Mouse (Mus musculus) embryonic facial prominence, embryonic 15.5 days (tissue): ENCODE measurements around the gene Ctsd. TPM values are rescaled to one million over a fixed set of nuclear protein-coding genes. Genes with fewer than 3 reads are reported as not detected.

Source experiments
- ATAC-seq: fragments of 200-750 bp; cut with Nextera tagmentation; 2 replicates; pipeline ENCODE4 v1.8.0; 2017; ENCODE audit warnings: low read depth, moderate TSS enrichment; ENCODE audit not compliant: insufficient number of reproducible peaks, low FRiP score, low TSS enrichment
- H3K27ac ChIP-seq: fragments of 300-500 bp; sonication (generic); replicated peaks from 2 replicates; pipeline ENCODE4 v1.5.1; 2015; ENCODE audit warnings: mild to moderate bottlenecking, inconsistent platforms
- H3K27me3 ChIP-seq: fragments of 300-500 bp; sonication (generic); 2 replicates; pipeline ENCODE4 v1.6.1; 2015; ENCODE audit warnings: inconsistent platforms
- H3K36me3 ChIP-seq: fragments of 300-500 bp; sonication (generic); 2 replicates; pipeline ENCODE4 v1.6.1; 2015; ENCODE audit warnings: mild to moderate bottlenecking, inconsistent platforms
- H3K4me1 ChIP-seq: fragments of 300-500 bp; sonication (generic); 2 replicates; pipeline ENCODE4 v1.6.1; 2015; ENCODE audit warnings: inconsistent platforms
- H3K4me2 ChIP-seq: fragments of 300-500 bp; sonication (generic); replicated peaks from 2 replicates; pipeline ENCODE4 v1.6.1; 2015; ENCODE audit warnings: mild to moderate bottlenecking, inconsistent platforms
- H3K4me3 ChIP-seq: fragments of 300-500 bp; sonication (generic); replicated peaks from 2 replicates; pipeline ENCODE4 v1.5.1; 2015; ENCODE audit warnings: mild to moderate bottlenecking, inconsistent platforms
- H3K9ac ChIP-seq: fragments of 300-500 bp; sonication (generic); 2 replicates; pipeline ENCODE4 v1.6.1; 2015; ENCODE audit warnings: inconsistent platforms
- H3K9me3 ChIP-seq: fragments of 300-500 bp; sonication (generic); replicated peaks from 2 replicates; pipeline ENCODE4 v1.6.1; 2016; ENCODE audit warnings: inconsistent platforms
- WGBS: fragments of 180-500 bp; shearing (Covaris S2); methylation state at CpG from one replicate; pipeline ENCODE4 v1.1.7; 2015; 5-methylcytosine and 5-hydroxymethylcytosine counted together
- polyA plus RNA-seq: library from polyadenylated mRNA; unstranded; fragments of >200 nt; fragmentation: Nextera tagmentation; extraction: Ambion mirVana; gene quantifications from 2 replicates; pipeline ENCODE4 v1.2.1, GENCODE M21; 2015

The Ctsd gene
- polyA plus RNA-seq, 1 experiment from 2014 or later = 387 TPM

DNA sequence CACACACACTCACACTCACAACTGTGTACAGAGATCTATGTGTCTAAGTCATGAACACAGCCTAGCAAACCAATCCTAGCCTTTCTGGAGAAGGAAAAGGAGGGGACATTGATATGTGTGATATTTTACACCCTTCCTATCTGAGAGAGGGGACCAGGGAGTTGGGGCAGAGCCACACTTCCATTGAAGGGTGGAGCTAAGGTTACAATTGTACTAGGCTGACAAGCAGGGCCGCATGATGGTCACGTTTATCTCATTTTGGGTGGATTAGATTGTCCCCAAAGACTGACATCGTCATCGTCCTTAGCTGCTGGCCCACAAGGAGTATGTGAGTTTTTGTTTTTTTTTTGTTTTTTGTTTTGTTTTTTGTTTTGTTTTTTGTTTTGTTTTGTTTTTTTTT is 56.6 kb downstream of the Ctsd start:
- no peaks in the 10 kb centered on the region for H3K36me3 ChIP-seq
- ATAC-seq = no peak
- no peak overlapping the region for H3K4me2 ChIP-seq
- 0 out of 2 replicates have a peak, but pooled peaks cover 5% of the 10 kb centered on the region for H3K4me1 ChIP-seq
- H3K9ac ChIP-seq = no peak overlapping the region
- no peaks in the 10 kb centered on the region for H3K9me3 ChIP-seq
- H3K27ac ChIP-seq = no peak overlapping the region
- no peak overlapping the region for H3K4me3 ChIP-seq
- H3K27me3 ChIP-seq = no peaks in the 10 kb centered on the region
- WGBS = 85% methylated on average over 4 of the region's 4 CpGs

DNA sequence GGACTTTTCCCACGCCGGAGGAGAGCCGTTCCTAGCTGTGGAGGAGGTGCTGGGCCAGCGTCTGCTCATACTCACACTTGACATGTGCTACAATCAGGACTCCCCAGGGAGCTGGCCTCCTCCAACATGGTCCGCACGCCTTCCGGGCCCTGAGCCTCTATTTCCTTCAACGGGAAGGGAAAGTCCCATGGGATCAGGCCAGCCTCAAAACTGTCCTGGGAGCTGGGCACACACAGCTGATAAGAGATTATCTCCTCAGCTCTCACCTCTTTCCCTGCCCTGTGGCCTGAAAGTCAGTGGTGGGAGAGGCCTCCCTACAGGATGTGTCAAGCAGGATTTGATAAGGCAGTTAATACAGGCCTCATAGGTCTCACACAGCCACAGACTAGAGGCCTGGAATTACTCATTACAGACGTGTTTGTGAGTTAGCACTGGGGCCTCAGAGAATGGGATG is 57.5 kb downstream of the Ctsd start:
- Histone ChIP-seq H3K27ac (no peak overlapping the region), H3K9ac (no peak overlapping the region), H3K4me3 (no peak overlapping the region), H3K27me3 (no peaks in the 10 kb centered on the region), H3K36me3 (no peaks in the 10 kb centered on the region), H3K4me2 (no peak overlapping the region), H3K4me1 (0 out of 2 replicates have a peak, but pooled peaks cover 5% of the 10 kb centered on the region), H3K9me3 (no peaks in the 10 kb centered on the region)
- WGBS = 72% methylated on average over 9 of the region's 9 CpGs
- no peak for ATAC-seq

DNA sequence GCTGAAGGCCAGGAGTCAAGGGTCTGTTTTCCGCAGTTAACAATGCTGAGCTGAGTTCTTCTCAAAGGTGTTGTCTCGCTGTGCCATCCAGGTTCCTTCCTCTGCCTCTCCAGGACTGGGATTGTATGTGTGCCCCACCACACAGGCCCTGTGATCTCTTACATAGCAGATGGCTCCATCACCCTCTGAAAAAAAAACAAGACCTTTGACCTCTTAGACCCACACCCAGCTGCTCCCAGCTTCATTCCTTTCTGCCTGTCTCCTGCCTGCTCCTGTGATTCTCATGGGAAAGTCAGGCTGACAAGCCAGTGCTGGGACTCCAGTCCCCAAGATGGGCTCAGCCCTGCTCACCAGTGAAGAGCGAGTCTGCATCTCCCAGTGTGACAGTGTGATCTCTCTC is 59.3 kb downstream of the Ctsd start:
- Histone ChIP-seq H3K4me3 (no peak overlapping the region), H3K4me1 (no peaks in the 10 kb centered on the region), H3K36me3 (no peaks in the 10 kb centered on the region), H3K27ac (no peak overlapping the region), H3K9me3 (no peaks in the 10 kb centered on the region), H3K9ac (no peak overlapping the region), H3K27me3 (no peaks in the 10 kb centered on the region), H3K4me2 (no peak overlapping the region)
- 58% methylated on average over 3 of the region's 3 CpGs for WGBS
- no peak for ATAC-seq

DNA sequence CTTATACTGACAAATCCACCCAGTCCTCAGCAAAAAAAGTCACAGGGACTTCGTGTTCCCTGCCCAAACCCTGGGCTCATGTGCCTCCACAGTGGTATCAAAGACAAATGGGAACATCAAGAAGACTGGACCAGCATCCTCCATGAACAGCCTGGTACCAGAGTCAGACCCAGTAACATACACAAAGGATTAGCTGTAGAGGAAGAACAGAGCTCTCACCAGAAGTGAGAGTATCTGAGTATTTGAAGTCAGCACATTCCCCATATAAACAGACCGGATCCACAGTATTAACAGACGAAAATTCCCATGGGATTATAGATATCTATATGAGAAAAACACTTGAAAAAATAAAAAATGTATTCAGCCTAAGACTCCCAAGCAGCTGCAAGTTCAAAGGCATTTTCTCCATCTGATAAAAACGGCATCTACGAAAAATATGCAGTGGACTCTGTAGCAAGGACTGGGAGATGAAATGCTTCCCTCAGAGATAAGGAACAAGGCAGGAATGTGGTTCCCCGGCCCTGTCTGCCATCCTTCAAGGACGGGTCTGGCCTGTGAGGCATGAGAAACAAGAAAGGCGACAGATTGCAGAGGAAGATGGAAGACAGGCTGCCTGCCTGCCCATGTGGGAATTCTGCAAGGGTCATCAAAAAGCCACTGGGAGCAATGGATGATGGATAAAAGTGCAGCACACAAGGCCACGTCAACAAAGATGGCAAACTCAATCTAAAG is 61.0 kb downstream of the Ctsd start:
- Histone ChIP-seq H3K27me3 (no peaks in the 10 kb centered on the region), H3K4me3 (no peak overlapping the region), H3K9me3 (no peaks in the 10 kb centered on the region), H3K9ac (no peak overlapping the region), H3K36me3 (no peaks in the 10 kb centered on the region), H3K4me1 (no peaks in the 10 kb centered on the region), H3K27ac (0 out of 2 replicates have a peak overlapping the region, but pooled peaks have one; percentile 7), H3K4me2 (no peak overlapping the region)
- no peak for ATAC-seq
- WGBS = 42% methylated on average over 9 of the region's 9 CpGs

Other genes starting within 250 kb of the Ctsd start
- 1.0 and 1.1 TPM in 2 replicates for gene Gm45337, start 243.4 kb downstream of the Ctsd start, polyA plus RNA-seq
- 0.77 and 0.79 TPM in 2 replicates for gene Gm29735, start 230.9 kb downstream of the Ctsd start, polyA plus RNA-seq
- 1.4 and 1.7 TPM in 2 replicates for gene Gm4553, start 222.3 kb downstream of the Ctsd start, polyA plus RNA-seq
- gene Krtap5-2, start 212.0 kb downstream of the Ctsd start, polyA plus RNA-seq = 0.75 and 1.2 TPM in 2 replicates
- gene Gm10153, start 197.6 kb downstream of the Ctsd start, polyA plus RNA-seq = 0.47 and 0.57 TPM in 2 replicates
- gene Krtap5-3, start 186.7 kb downstream of the Ctsd start, polyA plus RNA-seq = 0.16 and 0.30 TPM in 2 replicates
- 1.7 and 1.8 TPM in 2 replicates for gene Gm7579, start 176.2 kb downstream of the Ctsd start, polyA plus RNA-seq
- gene Krtap5-5, start 158.1 kb downstream of the Ctsd start, polyA plus RNA-seq = 0.73 and 0.75 TPM in 2 replicates
- 0.40 and 1.0 TPM in 2 replicates for gene Gm40460, start 147.0 kb downstream of the Ctsd start, polyA plus RNA-seq
- gene Gm2431, start 129.7 kb downstream of the Ctsd start, polyA plus RNA-seq = not detected in 2 replicates
- 0.31 TPM in 1 of 2 replicates, not detected in the other for gene Gm4559, start 113.7 kb downstream of the Ctsd start, polyA plus RNA-seq
- gene Krtap5-1, start 90.9 kb downstream of the Ctsd start, polyA plus RNA-seq = 0.56 TPM in 1 of 2 replicates, not detected in the other
- gene Krtap5-4, start 84.5 kb downstream of the Ctsd start, polyA plus RNA-seq = 0.21 and 0.37 TPM in 2 replicates
- 7.5 and 7.8 TPM in 2 replicates for gene Ifitm10, start 14.3 kb downstream of the Ctsd start, polyA plus RNA-seq
- not detected in 2 replicates for gene Gm49369, start 5.4 kb downstream of the Ctsd start, polyA plus RNA-seq
- 3.9 and 4.5 TPM in 2 replicates for gene Syt8, start 46.8 kb upstream of the Ctsd start, polyA plus RNA-seq
- gene Tnni2, start 53.8 kb upstream of the Ctsd start, polyA plus RNA-seq = 169 and 228 TPM in 2 replicates
- 49.3 and 58.9 TPM in 2 replicates for gene Lsp1, start 72.8 kb upstream of the Ctsd start, polyA plus RNA-seq
- 167 and 228 TPM in 2 replicates for gene Tnnt3, start 110.8 kb upstream of the Ctsd start, polyA plus RNA-seq
- 28.5 and 32.7 TPM in 2 replicates for gene Mrpl23, start 144.6 kb upstream of the Ctsd start, polyA plus RNA-seq